Mouse (Mus musculus): ENCODE data around the gene Camk2d.

- TF ChIP-seq CTCF (IDR thresholded peaks at IDR 0.05 in 2 of 3, conservative IDR thresholded peaks at IDR 0.05 in 1 of 3; ENCODE audit: control insufficient read depth in 1 of 3, insufficient read depth in 1 of 3, low read depth in 2 of 3, low read length in 3 of 3, poor library complexity in 1 of 3, severe bottlenecking in 1 of 3) = no peak
- TF ChIP-seq POLR2A (IDR thresholded peaks at IDR 0.05; ENCODE audit: control insufficient read depth in 1 of 2, insufficient read depth in 1 of 2, low read depth in 1 of 2, low read length in 2 of 2, poor library complexity in 1 of 2) = no peak
- TF ChIP-seq CHD2 (IDR thresholded peaks at IDR 0.05; ENCODE audit: low read length) = no peak
- no peak for TF ChIP-seq EP300 (IDR thresholded peaks at IDR 0.05; ENCODE audit: low read depth in 1 of 2, low read length in 2 of 2)
- no peak for TF ChIP-seq CHD1 (IDR thresholded peaks at IDR 0.05; ENCODE audit: low read depth, low read length)
- no peak for TF ChIP-seq MAZ (IDR thresholded peaks at IDR 0.05; ENCODE audit: low read depth, low read length)
- TF ChIP-seq ZKSCAN1 (IDR thresholded peaks at IDR 0.05; ENCODE audit: low read depth, low read length) = no peak
- TF ChIP-seq MAX (IDR thresholded peaks at IDR 0.05; ENCODE audit: low read length) = no peak
- no peak for TF ChIP-seq TAL1 (IDR thresholded peaks at IDR 0.05; ENCODE audit: low read length)
- TF ChIP-seq GATA1 (IDR thresholded peaks at IDR 0.05; ENCODE audit: low read depth, low read length) = no peak
- TF ChIP-seq ELF1 (IDR thresholded peaks at IDR 0.05; ENCODE audit: low read depth, low read length) = no peak
Observed at GRCm38 (mm10) chr3:126650332-126650731, 54.2 kb downstream of the Camk2d start.

Data from MEL (cell line).